Mouse (Mus musculus) embryonic facial prominence, embryonic 11.5 days (tissue): ENCODE results near the gene Stard3. TPM values are rescaled to one million over a fixed set of nuclear protein-coding genes. Genes with fewer than 3 reads are reported as not detected.
A peak's percentile ranks its signal among the peaks of the same experiment; 100 is the strongest.

Experiments used
- ATAC-seq: fragments of 200-750 bp; cut with Nextera tagmentation; replicated peaks from 2 replicates; pipeline ENCODE4 v1.8.0; 2017; ENCODE audit warnings: low read depth; ENCODE audit not compliant: insufficient number of reproducible peaks, low FRiP score, low TSS enrichment
- DNase-seq: peaks from one replicate; pipeline ENCODE4 v3.0.0-alpha.2; 2015; ENCODE audit warnings: low spot score
- H3K27ac ChIP-seq: fragments of 300-500 bp; sonication (generic); replicated peaks from 2 replicates; pipeline ENCODE4 v1.5.1; 2014; ENCODE audit warnings: mild to moderate bottlenecking, low read depth, low read length, control low read depth
- H3K27me3 ChIP-seq: fragments of 300-500 bp; sonication (generic); 2 replicates; pipeline ENCODE4 v1.6.1; 2014; ENCODE audit warnings: mild to moderate bottlenecking, low read length, moderate library complexity, mixed read lengths; ENCODE audit not compliant: control insufficient read depth, insufficient read depth
- H3K36me3 ChIP-seq: fragments of 300-500 bp; sonication (generic); replicated peaks from 2 replicates; pipeline ENCODE4 v1.6.1; 2014; ENCODE audit warnings: low read depth, mild to moderate bottlenecking, low read length, moderate library complexity, mixed read lengths; ENCODE audit not compliant: control insufficient read depth, insufficient read depth
- H3K4me1 ChIP-seq: fragments of 300-500 bp; sonication (generic); 2 replicates; pipeline ENCODE4 v1.6.1; 2014; ENCODE audit warnings: low read length, mixed read lengths; ENCODE audit not compliant: control insufficient read depth, insufficient read depth
- H3K4me2 ChIP-seq: fragments of 300-500 bp; sonication (generic); 2 replicates; pipeline ENCODE4 v1.6.1; 2014; ENCODE audit warnings: low read depth, mild to moderate bottlenecking, control low read depth, low read length, moderate library complexity
- H3K4me3 ChIP-seq: fragments of 300-500 bp; sonication (generic); 2 replicates; pipeline ENCODE4 v1.5.1; 2014; ENCODE audit warnings: low read depth, low read length, control low read depth
- H3K9ac ChIP-seq: fragments of 300-500 bp; sonication (generic); replicated peaks from 2 replicates; pipeline ENCODE4 v1.6.1; 2014; ENCODE audit warnings: mild to moderate bottlenecking, control low read depth, low read length
- H3K9me3 ChIP-seq: fragments of 300-500 bp; sonication (generic); replicated peaks from 2 replicates; pipeline ENCODE4 v1.6.1; 2016; ENCODE audit warnings: mild to moderate bottlenecking, low read length, inconsistent platforms, mixed read lengths; ENCODE audit not compliant: control insufficient read depth
- WGBS: fragments of 180-500 bp; shearing (Covaris S2); extraction: QIAGEN DNeasy Blood & Tissue Kit; methylation state at CpG from one replicate; pipeline ENCODE4 v1.1.7; 2014; 5-methylcytosine and 5-hydroxymethylcytosine counted together
- polyA plus RNA-seq: library from polyadenylated mRNA; unstranded; fragments of >200 nt; fragmentation: Nextera tagmentation; extraction: Ambion mirVana; gene quantifications from 2 replicates; pipeline ENCODE4 v1.2.1, GENCODE M21; 2014

Gene Stard3
- polyA plus RNA-seq, 1 experiment from 2014 or later, result 31.1 TPM

DNA sequence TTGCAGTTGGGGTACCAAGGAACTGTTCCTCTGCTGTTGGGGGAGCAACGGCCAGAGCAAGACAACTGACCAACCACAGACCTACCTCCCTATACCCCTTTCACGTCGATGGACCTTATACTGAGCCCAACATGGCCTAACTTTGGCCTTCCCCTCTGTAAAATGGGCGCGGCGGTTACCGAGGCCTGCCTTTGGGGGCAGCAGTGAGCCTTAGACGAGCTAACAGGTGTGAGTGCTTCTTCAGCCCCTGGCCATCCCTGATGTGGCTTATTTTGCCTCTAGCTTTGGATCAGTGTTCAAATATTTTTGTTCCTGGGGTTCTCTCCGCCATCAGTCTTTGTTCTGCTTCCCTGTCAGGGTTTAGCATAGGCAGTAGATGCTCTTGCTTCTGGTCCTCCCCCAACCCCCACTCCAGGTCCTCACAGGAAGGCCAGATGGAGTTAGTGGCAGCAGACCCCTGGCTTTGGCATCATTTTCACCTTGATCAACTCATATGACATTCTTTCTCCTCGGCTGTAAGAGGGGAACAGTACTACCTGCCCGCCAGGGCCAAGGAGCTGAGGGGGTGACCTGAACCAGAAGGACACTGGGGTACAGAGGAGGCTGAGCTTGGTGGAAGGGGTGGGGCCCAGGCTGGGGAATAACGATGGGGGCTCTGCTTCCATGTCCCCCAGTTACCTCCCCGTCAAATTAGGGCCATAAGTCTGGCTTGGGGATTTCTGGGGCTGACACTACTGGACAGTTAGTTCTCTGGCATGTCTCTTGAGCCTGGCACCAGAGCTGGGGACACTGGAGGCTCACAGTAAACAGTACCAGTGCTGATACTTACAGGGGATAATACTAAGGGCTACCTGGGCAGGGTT is 21.7 kb upstream of the Stard3 start:
- Histone ChIP-seq H3K27me3 (peaks cover 92% of the 10 kb centered on the region), H3K27ac (no peak overlapping the region), H3K36me3 (no peaks in the 10 kb centered on the region), H3K4me1 (peaks cover 2% of the 10 kb centered on the region; the same call in 1 of the 2 replicates), H3K4me2 (no peak overlapping the region), H3K9ac (no peak overlapping the region), H3K9me3 (no peaks in the 10 kb centered on the region), H3K4me3 (no peak overlapping the region)
- WGBS, result 17% methylated on average over 13 of the region's 13 CpGs
- DNase-seq, result no peak
- no peak for ATAC-seq

DNA sequence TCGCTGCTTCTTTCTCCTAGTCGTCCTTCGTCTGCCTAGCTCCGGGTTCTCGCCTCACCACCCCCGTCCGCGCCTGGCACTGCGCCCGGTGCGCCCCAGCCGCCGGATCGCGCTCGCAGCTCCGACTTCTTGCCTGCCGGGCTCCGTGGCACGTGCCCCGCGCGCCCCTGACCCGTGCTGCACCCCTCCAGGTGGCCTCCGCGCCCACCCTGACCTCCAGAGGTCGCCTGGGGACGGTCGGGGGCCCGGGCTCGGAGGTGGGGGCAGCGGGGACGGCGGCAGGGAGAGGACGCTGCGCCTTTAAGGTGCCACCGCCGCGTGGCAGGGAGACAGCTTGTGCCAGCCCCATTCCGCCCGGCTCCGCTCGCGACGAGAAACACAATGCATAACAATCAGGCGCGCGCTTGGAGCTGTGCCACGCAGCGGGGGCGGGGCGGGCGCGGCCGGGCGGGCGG is 19.6 kb upstream of the Stard3 start:
- Histone ChIP-seq H3K4me2 (peak overlapping the region; percentile 70), H3K36me3 (no peaks in the 10 kb centered on the region), H3K4me1 (peaks cover 4% of the 10 kb centered on the region; the same call in 1 of the 2 replicates), H3K4me3 (peak overlapping the region; percentile 21), H3K27ac (no peak overlapping the region), H3K27me3 (peaks cover 86% of the 10 kb centered on the region), H3K9ac (no peak overlapping the region), H3K9me3 (no peaks in the 10 kb centered on the region)
- DNase-seq (no peak), ATAC-seq (no peak)
- 2% methylated on average over 36 of the region's 57 CpGs for WGBS

DNA sequence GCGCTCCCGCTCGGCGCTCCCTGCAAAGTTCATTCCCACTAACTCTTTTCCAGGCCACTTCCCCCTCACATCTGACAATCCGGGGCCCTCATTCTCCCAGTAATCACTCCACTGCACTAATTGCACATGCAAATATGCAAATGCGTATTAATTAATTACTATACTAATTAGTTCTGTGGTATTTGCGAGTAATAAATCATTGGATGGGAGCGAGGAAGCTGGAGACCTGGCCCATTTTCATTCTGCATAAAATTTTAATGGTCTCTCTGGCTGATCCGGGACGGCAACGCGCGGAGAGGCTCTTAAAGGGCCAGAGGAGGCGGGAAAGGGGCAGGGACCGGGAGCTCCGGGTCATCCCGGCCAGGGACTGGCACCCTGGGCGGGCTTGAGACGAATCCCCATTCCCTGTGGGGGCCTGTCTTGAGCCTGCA is 19.1 kb upstream of the Stard3 start:
- no peaks in the 10 kb centered on the region for H3K9me3 ChIP-seq
- H3K27me3 ChIP-seq, result peaks cover 80% of the 10 kb centered on the region
- no peak for DNase-seq
- H3K36me3 ChIP-seq, result no peaks in the 10 kb centered on the region
- H3K9ac ChIP-seq, result no peak overlapping the region
- H3K4me1 ChIP-seq, result peaks cover 2% of the 10 kb centered on the region; the same call in 1 of the 2 replicates
- WGBS, result 0% methylated on average over 19 of the region's 19 CpGs
- H3K4me3 ChIP-seq, result peak overlapping the region; percentile 21
- no peak for ATAC-seq
- H3K27ac ChIP-seq, result no peak overlapping the region
- H3K4me2 ChIP-seq, result peak overlapping the region; percentile 70

DNA sequence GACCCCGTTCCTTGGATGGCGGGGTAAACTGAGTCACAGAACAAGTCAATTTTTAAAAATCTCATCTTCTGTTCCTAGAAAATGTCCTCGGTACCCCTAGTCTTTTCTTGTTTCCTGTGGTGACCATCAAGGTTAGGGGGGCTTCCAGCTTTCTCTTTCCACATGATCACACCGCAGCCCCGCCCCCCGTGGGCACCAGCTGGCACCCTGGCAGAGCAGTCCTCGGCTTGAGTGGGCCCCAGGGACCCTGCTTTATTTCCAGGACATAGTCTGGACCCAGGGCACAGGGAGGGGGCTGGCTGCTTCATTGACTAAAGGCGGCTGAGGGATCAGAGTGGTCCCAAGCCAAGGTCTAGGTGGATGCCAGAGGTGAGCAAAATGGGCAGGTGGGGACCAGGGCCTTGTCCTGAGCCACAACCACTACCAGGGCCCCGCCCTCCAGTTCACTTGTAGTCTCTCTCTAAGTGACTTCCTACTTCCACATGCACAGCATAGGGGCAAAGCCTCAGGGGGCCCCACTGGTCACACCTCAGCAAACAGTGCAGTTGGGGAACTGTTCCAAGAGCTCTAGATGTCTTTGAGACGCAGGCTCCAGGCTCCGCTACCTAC is 18.4 kb upstream of the Stard3 start:
- peaks cover 2% of the 10 kb centered on the region; the same call in 1 of the 2 replicates for H3K4me1 ChIP-seq
- DNase-seq, result no peak
- peak overlapping the region; percentile 70; the same call in 1 of the 2 replicates for H3K4me2 ChIP-seq
- H3K4me3 ChIP-seq, result no peak overlapping the region
- no peak overlapping the region for H3K27ac ChIP-seq
- 6% methylated on average over 11 of the region's 11 CpGs for WGBS
- no peak for ATAC-seq
- peaks cover 73% of the 10 kb centered on the region for H3K27me3 ChIP-seq
- H3K9ac ChIP-seq, result no peak overlapping the region
- no peaks in the 10 kb centered on the region for H3K36me3 ChIP-seq
- no peaks in the 10 kb centered on the region for H3K9me3 ChIP-seq

DNA sequence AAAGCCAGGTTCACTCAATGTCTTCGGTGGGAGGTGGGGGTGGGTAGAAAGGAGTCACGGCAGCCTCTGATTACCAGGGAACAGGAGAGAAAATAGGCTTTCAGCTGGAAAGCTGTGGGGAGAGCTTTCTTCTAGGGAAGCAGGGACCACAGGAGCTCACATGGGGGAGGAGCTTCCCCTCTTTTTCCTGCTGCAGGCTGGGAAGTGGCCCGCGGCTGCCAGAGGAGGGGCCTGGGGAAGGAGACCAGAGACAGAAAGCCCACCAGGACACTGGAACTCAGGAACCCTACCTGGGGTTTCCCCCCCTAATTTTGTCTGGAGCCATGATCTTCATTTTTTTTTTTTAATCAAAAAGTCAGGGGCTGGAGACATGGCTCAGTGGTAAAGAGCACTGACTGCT is 17.6 kb upstream of the Stard3 start:
- H3K4me3 ChIP-seq, result no peak overlapping the region

DNA sequence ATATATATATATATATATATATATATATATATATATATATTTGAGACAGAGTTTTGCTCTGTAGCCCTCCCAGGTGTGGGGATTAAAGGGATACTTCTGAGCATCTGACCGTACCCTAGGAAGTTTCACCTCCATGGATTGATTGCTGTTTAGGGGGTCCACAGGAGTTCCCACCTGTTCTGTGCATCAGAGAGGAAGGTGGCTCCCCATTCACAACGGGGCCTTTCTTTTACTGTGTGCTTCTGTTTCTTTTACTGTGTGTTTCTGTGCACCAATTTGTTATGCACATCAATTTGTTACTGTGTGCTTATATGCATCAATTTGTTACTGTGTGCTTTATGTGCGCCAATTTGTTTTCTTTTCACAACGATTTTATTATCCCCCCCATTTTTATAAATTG is 17.0 kb upstream of the Stard3 start:
- Histone ChIP-seq H3K4me2 (no peak overlapping the region), H3K4me1 (peaks cover 2% of the 10 kb centered on the region; the same call in 1 of the 2 replicates), H3K9me3 (no peaks in the 10 kb centered on the region), H3K4me3 (no peak overlapping the region), H3K36me3 (no peaks in the 10 kb centered on the region), H3K27ac (no peak overlapping the region), H3K27me3 (peaks cover 68% of the 10 kb centered on the region), H3K9ac (no peak overlapping the region)
- WGBS, result 68% methylated on average over 4 of the region's 4 CpGs
- DNase-seq (no peak), ATAC-seq (no peak)

More for the DNA sequence above, 17.6 kb upstream of the Stard3 start:
- H3K9ac ChIP-seq, result no peak overlapping the region
- WGBS, result 5% methylated on average over 3 of the region's 4 CpGs
- H3K9me3 ChIP-seq, result no peaks in the 10 kb centered on the region
- H3K36me3 ChIP-seq, result no peaks in the 10 kb centered on the region
- DNase-seq, result no peak
- no peak overlapping the region for H3K27ac ChIP-seq
- H3K27me3 ChIP-seq, result peaks cover 70% of the 10 kb centered on the region
- peaks cover 2% of the 10 kb centered on the region; the same call in 1 of the 2 replicates for H3K4me1 ChIP-seq
- no peak for ATAC-seq
- H3K4me2 ChIP-seq, result no peak overlapping the region

DNA sequence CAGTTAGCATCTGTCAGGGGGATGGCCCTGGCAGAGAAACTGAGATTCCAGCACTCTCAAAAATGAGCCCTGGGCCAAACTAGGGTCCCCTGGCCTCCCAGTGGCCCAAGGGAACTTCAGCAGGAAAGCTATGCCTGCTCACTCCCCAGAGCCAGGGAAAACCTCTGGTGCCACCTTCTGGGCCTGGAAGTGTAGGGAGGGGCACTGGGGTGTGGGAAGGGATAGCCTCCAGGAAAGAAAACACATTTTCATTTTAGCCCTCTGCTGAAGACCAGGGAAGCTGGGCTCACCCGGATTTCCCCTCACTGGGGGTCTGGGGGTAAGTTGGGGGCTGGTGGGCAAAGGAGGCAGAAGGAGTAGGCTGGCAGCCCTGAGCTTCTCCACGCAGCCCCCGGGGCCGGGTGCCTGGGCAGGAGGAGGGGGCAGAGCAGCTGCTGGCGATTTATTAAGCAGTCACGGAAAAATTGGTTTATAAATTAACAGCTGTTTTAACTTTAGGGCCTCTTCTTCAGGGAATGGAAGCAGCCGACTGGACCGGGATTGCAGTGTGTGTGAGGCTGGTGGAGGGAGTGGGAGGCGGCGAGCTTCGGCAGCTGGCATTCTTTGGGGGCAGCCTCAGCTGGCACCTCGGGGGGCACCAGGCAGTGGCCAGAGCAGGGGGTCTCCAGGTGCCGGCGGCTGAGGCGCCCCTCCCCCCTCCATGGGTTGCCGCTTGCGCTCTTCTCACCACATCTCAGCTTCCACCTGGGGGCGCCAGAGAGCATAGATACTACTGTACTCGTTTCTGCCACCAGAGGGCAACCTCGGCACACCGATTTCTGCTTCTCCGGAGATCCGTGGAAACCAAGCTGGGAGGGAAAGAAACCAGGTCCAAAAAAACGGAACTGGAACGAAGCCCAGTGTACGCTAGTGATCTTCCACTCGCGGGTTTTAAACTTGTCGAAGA is 15.9 kb upstream of the Stard3 start:
- peak overlapping the region; percentile 17; the same call in 1 of the 2 replicates for H3K4me3 ChIP-seq
- no peak overlapping the region for H3K9ac ChIP-seq
- no peak overlapping the region for H3K27ac ChIP-seq
- H3K4me1 ChIP-seq, result peaks cover 2% of the 10 kb centered on the region; the same call in 1 of the 2 replicates
- no peaks in the 10 kb centered on the region for H3K9me3 ChIP-seq
- H3K4me2 ChIP-seq, result peak overlapping the region; percentile 36
- 1% methylated on average over 29 of the region's 29 CpGs for WGBS
- H3K27me3 ChIP-seq, result peaks cover 68% of the 10 kb centered on the region
- no peak for ATAC-seq
- no peaks in the 10 kb centered on the region for H3K36me3 ChIP-seq
- peak; percentile 93 for DNase-seq
